Mouse (Mus musculus) forebrain, embryonic 11.5 days (tissue): ENCODE measurements around the gene Ss18l2. TPM values are rescaled to one million over a fixed set of nuclear protein-coding genes. Genes with fewer than 3 reads are reported as not detected.

Source experiments
- polyA plus RNA-seq: library from polyadenylated mRNA; unstranded; fragments of >200 nt; fragmentation: Nextera tagmentation; extraction: Ambion mirVana; gene quantifications from 2 replicates; pipeline ENCODE4 v1.2.1, GENCODE M21; 2014

Ss18l2 gene
- polyA plus RNA-seq, 1 experiment from 2014 or later: 94.3 TPM

Other genes starting within 250 kb of the Ss18l2 start
- 2.5 and 4.4 TPM in 2 replicates for gene Cck, start 214.6 kb upstream of the Ss18l2 start, polyA plus RNA-seq
- not detected in 2 replicates for gene Lyzl4, start 68.2 kb upstream of the Ss18l2 start, polyA plus RNA-seq
- gene Vipr1, start 67.6 kb upstream of the Ss18l2 start, polyA plus RNA-seq: 0.59 and 0.76 TPM in 2 replicates
- 17.5 and 19.6 TPM in 2 replicates for gene Sec22c, start 4.8 kb upstream of the Ss18l2 start, polyA plus RNA-seq
- gene Nktr, start 8.8 kb downstream of the Ss18l2 start, polyA plus RNA-seq: 61.6 and 67.5 TPM in 2 replicates
- gene Zfp651, start 49.0 kb downstream of the Ss18l2 start, polyA plus RNA-seq: 9.4 and 12.0 TPM in 2 replicates
- gene Klhl40, start 67.3 kb downstream of the Ss18l2 start, polyA plus RNA-seq: 0.08 and 0.11 TPM in 2 replicates
- gene Hhatl, start 82.2 kb downstream of the Ss18l2 start, polyA plus RNA-seq: 0.11 TPM in 1 of 2 replicates, not detected in the other
- 2.6 and 2.7 TPM in 2 replicates for gene Ccdc13, start 129.1 kb downstream of the Ss18l2 start, polyA plus RNA-seq
- gene Higd1a, start 148.0 kb downstream of the Ss18l2 start, polyA plus RNA-seq: 170 and 184 TPM in 2 replicates
- 0.97 and 1.4 TPM in 2 replicates for gene Ackr2, start 188.0 kb downstream of the Ss18l2 start, polyA plus RNA-seq
- not detected in 2 replicates for gene Cyp8b1, start 206.0 kb downstream of the Ss18l2 start, polyA plus RNA-seq
- 0.31 and 0.40 TPM in 2 replicates for gene Fam198a, start 240.7 kb downstream of the Ss18l2 start, polyA plus RNA-seq